Comparison of ENCODE assay signal across 16 mouse cellular contexts in the genomic region with DNA sequence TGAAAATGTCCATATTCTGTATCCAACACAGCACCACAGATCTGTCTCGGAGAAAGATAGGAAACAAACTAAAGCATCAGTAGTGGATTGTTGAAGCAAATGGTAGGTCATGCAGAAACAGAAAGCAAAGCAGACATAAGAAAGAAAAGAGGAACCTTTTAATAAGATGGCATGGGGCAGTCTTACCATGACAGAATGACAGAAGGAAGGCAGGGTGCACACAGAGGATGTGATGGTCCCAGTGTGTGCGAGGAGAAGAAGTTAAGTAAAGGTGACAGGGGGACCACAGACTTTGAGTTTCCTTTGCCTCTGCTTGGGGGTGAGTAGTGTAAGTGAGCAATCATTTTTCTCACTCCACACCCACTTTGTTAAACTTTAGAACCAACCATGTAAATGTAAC.
"Had no signal": no experiment of that assay in that cellular context is flagged by ENCODE, and none has a peak within 500 bp of the region (broad histone marks: within the 10 kb centered on the region; RNA-seq: fewer than 3 reads in every experiment).

No protein-coding gene starts in this region.

- H3K9ac ChIP-seq: limb, embryonic 13.5 days; liver, embryonic 14.5 days; midbrain, embryonic 15.5 days; neural tube, embryonic 13.5 days had no signal

- H3K4me2 ChIP-seq: limb, embryonic 13.5 days; midbrain, embryonic 11.5 days; midbrain, embryonic 15.5 days; neural tube, embryonic 13.5 days had no signal

- H3K27ac ChIP-seq: layer of hippocampus, adult 2 months; limb, embryonic 13.5 days; liver, embryonic 14.5 days; midbrain, embryonic 15.5 days; neural tube, embryonic 13.5 days; stomach, postnatal 0 days had no signal

- H3K4me3 ChIP-seq: layer of hippocampus, adult 2 months; limb, embryonic 13.5 days; midbrain, embryonic 15.5 days; neural tube, embryonic 13.5 days had no signal

- H3K27me3 ChIP-seq: limb, embryonic 13.5 days; midbrain, embryonic 15.5 days; neural tube, embryonic 13.5 days had no signal

- H3K4me1 ChIP-seq: midbrain, embryonic 15.5 days; neural tube, embryonic 13.5 days had no signal

- DNase-seq: kidney, adult 9 months; kidney, postnatal 10 days; kidney, postnatal 4 days; lung, adult 18-20 months; right cerebral cortex, adult 18-20 months; right cerebral cortex, postnatal 25 days; thymus, postnatal 14 days had no signal

- H3K9me3 ChIP-seq: limb, embryonic 13.5 days; midbrain, embryonic 15.5 days; neural tube, embryonic 13.5 days had no signal

- ATAC-seq: inflammation-experienced regulatory T-cells, adult 6 months; intestine, postnatal 0 days; midbrain, embryonic 15.5 days had no signal
